Mouse (Mus musculus) C2C12 (cell line): ENCODE data around the gene Gcnt1. TPM values are rescaled to one million over a fixed set of nuclear protein-coding genes. Genes with fewer than 3 reads are reported as not detected.

ENCODE experiments used
- H3K27me3 ChIP-seq: one replicate; pipeline ENCODE4 v1.6.1; 2011; ENCODE audit not compliant: control insufficient read depth, insufficient read depth, insufficient read length
- H3K36me3 ChIP-seq: one replicate; pipeline ENCODE4 v1.6.1; 2011; ENCODE audit not compliant: control insufficient read depth, insufficient read depth
- H3K4me3 ChIP-seq: one replicate; pipeline ENCODE4 v1.5.1; 2011; ENCODE audit warnings: mild to moderate bottlenecking, control low read depth; ENCODE audit not compliant: poor library complexity, insufficient read depth, severe bottlenecking
- H3K79me2 ChIP-seq: one replicate; pipeline ENCODE4 v1.6.1; 2011; ENCODE audit not compliant: control insufficient read depth, insufficient read depth
- H3K79me3 ChIP-seq: one replicate; pipeline ENCODE4 v1.6.1; 2011; ENCODE audit warnings: low read depth, control low read depth
- H3ac ChIP-seq: one replicate; pipeline ENCODE3; 2011; ENCODE audit warnings: low read depth; ENCODE audit not compliant: control insufficient read depth, insufficient read length
- CEBPB ChIP-seq: IDR thresholded peaks from one replicate; pipeline ENCODE4 v1.6.1; 2011; ENCODE audit warnings: low read depth, mild to moderate bottlenecking, control low read depth, moderate library complexity
- CTCF ChIP-seq: IDR thresholded peaks from one replicate; pipeline ENCODE4 v1.5.1; 2011; ENCODE audit not compliant: control insufficient read depth, insufficient read depth, insufficient read length
- FOSL1 ChIP-seq: IDR thresholded peaks from one replicate; pipeline ENCODE4 v1.8.0; 2011; ENCODE audit warnings: mild to moderate bottlenecking, low read length; ENCODE audit not compliant: poor library complexity, insufficient read depth, severe bottlenecking
- MAX ChIP-seq: IDR thresholded peaks from one replicate; pipeline ENCODE4 v1.6.1; 2011; ENCODE audit warnings: mild to moderate bottlenecking, control low read depth
- MYOD1 ChIP-seq: IDR thresholded peaks from one replicate; pipeline ENCODE4 v1.6.1; 2011; ENCODE audit warnings: low read depth; ENCODE audit not compliant: control insufficient read depth, insufficient read length
- MYOG ChIP-seq: IDR thresholded peaks from one replicate; pipeline ENCODE4 v1.6.1; 2011; ENCODE audit not compliant: control insufficient read depth, insufficient read length; ENCODE audit errors: extremely low read depth
- USF1 ChIP-seq: IDR thresholded peaks from one replicate; pipeline ENCODE4 v1.6.1; 2011; ENCODE audit warnings: low read depth, mild to moderate bottlenecking, control low read depth, moderate library complexity
- polyA plus RNA-seq: library from polyadenylated mRNA; unstranded; fragments of >200 nt; fragmentation: generic; extraction: Trizol; gene quantifications from one replicate; pipeline ENCODE4 v1.2.1, GENCODE M21; 2012; ENCODE audit warnings: missing spikeins

Gcnt1 gene
- polyA plus RNA-seq, 1 experiment: 0.01 TPM

GRCm38 (mm10) chr19:17334644-17335333, 37.9 kb downstream of the Gcnt1 start:
- TF ChIP-seq FOSL1 (no peak), MYOD1 (no peak), USF1 (no peak), CTCF (no peak), MYOG (no peak), CEBPB (no peak), MAX (no peak)
- Histone ChIP-seq H3K27me3 (no peaks in the 10 kb centered on the region), H3K79me3 (no peaks in the 10 kb centered on the region), H3K36me3 (no peaks in the 10 kb centered on the region), H3ac (no peak overlapping the region), H3K4me3 (no peak overlapping the region), H3K79me2 (no peaks in the 10 kb centered on the region)

GRCm38 (mm10) chr19:17333043-17333442, 39.6 kb downstream of the Gcnt1 start:
- Histone ChIP-seq H3K79me2 (no peaks in the 10 kb centered on the region), H3K36me3 (no peaks in the 10 kb centered on the region), H3ac (no peak overlapping the region), H3K27me3 (no peaks in the 10 kb centered on the region), H3K4me3 (no peak overlapping the region), H3K79me3 (no peaks in the 10 kb centered on the region)
- TF ChIP-seq MAX: no peak

- TF ChIP-seq CTCF (no peak), MYOD1 (no peak), USF1 (no peak), FOSL1 (no peak), MYOG (no peak), MAX (no peak), CEBPB (no peak)
- no peaks in the 10 kb centered on the region for H3K79me2 ChIP-seq
- H3K4me3 ChIP-seq: no peak overlapping the region
- no peaks in the 10 kb centered on the region for H3K36me3 ChIP-seq
- H3ac ChIP-seq: no peak overlapping the region
- no peaks in the 10 kb centered on the region for H3K27me3 ChIP-seq
- no peaks in the 10 kb centered on the region for H3K79me3 ChIP-seq
These were observed 43.7 kb downstream of the Gcnt1 start for GRCm38 (mm10) chr19:17328916-17329315.

- Histone ChIP-seq H3K36me3 (no peaks in the 10 kb centered on the region), H3K79me3 (no peaks in the 10 kb centered on the region), H3K4me3 (no peak overlapping the region), H3K27me3 (no peaks in the 10 kb centered on the region), H3K79me2 (no peaks in the 10 kb centered on the region), H3ac (no peak overlapping the region)
- TF ChIP-seq FOSL1 (no peak), MYOD1 (no peak), CTCF (no peak), CEBPB (no peak), MYOG (no peak), USF1 (no peak), MAX (no peak)
These were observed 44.7 kb downstream of the Gcnt1 start for GRCm38 (mm10) chr19:17327881-17328404.

- Histone ChIP-seq H3K27me3 (no peaks in the 10 kb centered on the region), H3ac (no peak overlapping the region), H3K4me3 (no peak overlapping the region), H3K79me2 (no peaks in the 10 kb centered on the region), H3K79me3 (no peaks in the 10 kb centered on the region), H3K36me3 (no peaks in the 10 kb centered on the region)
- no peak for TF ChIP-seq MYOD1
- no peak for TF ChIP-seq MAX
- no peak for TF ChIP-seq CEBPB
- no peak for TF ChIP-seq CTCF
- no peak for TF ChIP-seq USF1
- no peak for TF ChIP-seq MYOG
- TF ChIP-seq FOSL1: no peak
These were observed 48.9 kb downstream of the Gcnt1 start for GRCm38 (mm10) chr19:17323689-17324241.

GRCm38 (mm10) chr19:17323006-17323688, 49.5 kb downstream of the Gcnt1 start:
- no peak for TF ChIP-seq USF1
- TF ChIP-seq MYOD1: no peak
- no peak for TF ChIP-seq CTCF
- TF ChIP-seq FOSL1: no peak
- TF ChIP-seq MYOG: no peak
- no peak for TF ChIP-seq MAX
- no peak for TF ChIP-seq CEBPB
- no peaks in the 10 kb centered on the region for H3K79me2 ChIP-seq
- H3K27me3 ChIP-seq: no peaks in the 10 kb centered on the region
- H3ac ChIP-seq: no peak overlapping the region
- H3K79me3 ChIP-seq: no peaks in the 10 kb centered on the region
- no peak overlapping the region for H3K4me3 ChIP-seq
- H3K36me3 ChIP-seq: no peaks in the 10 kb centered on the region
